Mouse (Mus musculus): ENCODE results near the gene Fgfr2.
A peak's percentile ranks its signal among the peaks of the same experiment; 100 is the strongest.

Fgfr2 gene

DNA sequence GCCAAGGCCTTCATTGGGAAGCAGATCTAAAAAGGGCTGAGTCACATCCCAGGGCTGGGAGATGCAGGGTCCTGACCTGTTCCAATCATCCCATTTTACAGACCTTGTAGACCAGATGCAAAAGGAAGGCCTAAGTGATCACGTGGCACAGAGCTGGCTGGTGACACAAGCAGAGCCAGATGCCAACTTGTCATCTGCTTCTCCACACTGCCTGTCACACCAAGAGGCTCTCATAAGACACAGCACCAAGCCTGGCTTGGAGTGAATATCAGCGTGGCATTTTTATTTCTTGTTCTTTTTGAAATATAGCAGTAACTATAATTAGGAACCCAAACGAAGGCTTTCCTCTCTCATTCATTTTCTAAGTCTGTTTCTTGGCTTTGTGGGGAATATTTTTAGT lies 858.4 kb downstream of the Fgfr2 start:
- no peak for DNase-seq (ENCODE audit: inconsistent age in 2 of 2, low spot score in 1 of 2)

DNA sequence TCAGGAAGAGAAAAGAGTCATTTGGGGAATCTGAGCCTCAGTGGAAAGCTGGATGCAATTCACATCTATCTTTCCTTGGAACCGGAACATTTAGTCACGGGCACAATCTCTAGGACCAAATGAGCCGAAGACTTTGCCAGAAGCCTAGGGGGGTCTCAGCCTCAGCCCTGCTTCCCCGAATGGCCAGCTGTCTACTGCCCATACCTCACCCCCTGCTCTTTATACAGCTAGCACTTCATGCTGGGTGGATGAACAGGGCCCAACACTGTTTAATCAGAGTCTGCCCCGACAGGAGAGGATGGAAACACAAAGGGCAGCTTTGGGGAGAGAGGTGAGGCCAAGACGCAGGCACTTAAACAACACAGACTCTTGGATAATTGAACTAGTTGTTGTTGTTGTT lies 860.0 kb downstream of the Fgfr2 start:
- no peak for DNase-seq (ENCODE audit: inconsistent age in 2 of 2, low spot score in 1 of 2)

DNA sequence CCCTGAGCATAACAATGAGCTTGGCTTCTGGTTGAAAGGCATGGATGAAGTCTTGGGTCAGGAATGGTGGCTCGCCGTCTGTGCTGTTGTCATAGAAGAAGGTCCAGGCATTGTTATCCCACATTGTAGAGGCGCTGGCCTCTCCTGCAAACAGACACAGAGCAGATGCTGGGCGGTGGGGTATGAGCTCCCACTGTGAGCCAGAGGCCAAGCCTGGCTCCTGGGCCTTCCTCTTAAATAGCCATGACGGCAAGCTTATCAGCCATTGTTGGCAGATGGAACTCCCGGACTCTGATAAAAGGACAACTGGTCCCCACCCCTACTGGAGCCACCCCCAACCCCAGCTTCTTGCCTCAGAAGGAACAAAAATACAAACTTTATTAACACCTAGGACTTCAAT lies 860.5 kb downstream of the Fgfr2 start:
- DNase-seq (ENCODE audit: inconsistent age in 2 of 2, low spot score in 1 of 2): no peak

DNA sequence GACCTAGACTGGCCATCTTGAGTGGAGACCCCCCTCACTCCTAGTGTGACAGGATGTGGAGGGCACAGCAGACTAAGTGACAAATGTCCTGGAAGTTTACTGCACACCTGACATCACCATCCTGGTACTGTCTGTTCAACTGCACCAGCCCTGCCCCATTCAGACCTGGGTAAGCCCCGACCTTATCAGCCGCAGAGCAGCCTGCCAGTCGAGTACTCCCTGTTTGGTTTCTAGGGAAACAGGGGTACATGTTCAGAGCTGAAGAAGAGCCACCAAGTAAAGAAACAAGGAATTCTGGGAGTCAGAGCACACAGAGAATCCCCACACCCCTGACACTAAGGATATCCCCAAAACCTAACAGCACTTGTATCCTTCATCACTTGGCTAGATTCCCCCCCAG lies 861.3 kb downstream of the Fgfr2 start:
- no peak for DNase-seq (ENCODE audit: inconsistent age in 2 of 2, low spot score in 1 of 2)

DNA sequence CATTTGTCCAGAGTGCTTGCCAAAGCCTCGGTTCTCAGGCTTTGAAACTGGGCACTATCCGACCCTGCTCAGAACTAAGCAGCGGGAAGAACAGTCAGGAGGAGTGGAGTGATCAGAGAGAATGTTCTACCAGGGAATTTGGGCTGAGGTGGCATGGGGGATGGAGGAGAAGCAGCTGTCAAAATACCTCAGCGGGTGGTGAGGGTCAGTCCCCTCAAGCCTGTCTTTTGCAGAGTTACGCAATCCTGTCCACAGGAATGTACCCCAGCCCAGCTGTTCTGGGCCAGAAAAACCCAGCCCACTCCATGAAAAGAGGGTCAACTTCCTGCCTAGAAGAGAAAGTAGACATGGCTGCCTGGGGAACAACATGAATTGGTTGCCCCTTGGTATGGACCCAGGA lies 862.5 kb downstream of the Fgfr2 start:
- no peak for DNase-seq (ENCODE audit: inconsistent age in 2 of 2, low spot score in 1 of 2)

DNA sequence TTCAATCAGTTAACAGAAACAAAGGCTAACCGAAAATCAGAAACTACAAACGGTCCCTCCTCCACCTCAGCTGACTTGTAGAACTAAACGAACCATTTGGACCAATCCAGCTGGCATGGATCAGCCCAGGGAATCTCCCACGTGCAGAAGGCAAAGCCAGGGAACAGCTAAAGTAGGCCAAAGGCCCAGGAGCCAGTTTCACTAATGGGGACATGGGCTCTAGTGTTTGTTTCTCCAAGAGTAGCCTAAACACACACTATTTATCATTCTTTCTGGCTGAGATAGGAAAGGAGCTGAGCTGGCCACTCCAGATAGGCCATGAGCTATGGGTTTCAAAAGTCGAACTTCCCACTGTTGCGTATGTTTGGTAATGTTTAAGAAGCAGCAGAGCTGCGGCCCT lies 864.3 kb downstream of the Fgfr2 start:
- DNase-seq (ENCODE audit: inconsistent age in 2 of 2, low spot score in 1 of 2): peak in 1 of 2 experiments; percentile 56

DNA sequence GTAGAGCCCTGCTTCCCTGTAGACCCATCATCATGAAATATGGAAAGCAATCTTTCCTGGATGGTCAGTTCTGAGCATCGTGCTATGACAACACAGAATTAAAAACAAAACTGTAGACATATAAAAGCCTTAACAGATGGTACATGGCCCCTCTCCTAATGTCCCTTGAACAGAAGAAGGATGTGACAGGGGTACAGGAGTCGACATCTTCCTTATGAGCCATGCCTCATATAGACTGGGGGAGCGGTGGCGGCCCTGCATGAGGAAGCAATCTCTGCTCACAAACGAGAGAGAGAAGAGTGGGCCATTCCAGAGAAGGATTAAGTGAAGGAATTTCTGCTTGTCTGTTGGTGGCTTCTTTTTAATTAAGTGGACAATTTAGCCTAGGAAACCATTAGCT lies 864.9 kb downstream of the Fgfr2 start:
- no peak for DNase-seq (ENCODE audit: inconsistent age in 2 of 2, low spot score in 1 of 2)

DNA sequence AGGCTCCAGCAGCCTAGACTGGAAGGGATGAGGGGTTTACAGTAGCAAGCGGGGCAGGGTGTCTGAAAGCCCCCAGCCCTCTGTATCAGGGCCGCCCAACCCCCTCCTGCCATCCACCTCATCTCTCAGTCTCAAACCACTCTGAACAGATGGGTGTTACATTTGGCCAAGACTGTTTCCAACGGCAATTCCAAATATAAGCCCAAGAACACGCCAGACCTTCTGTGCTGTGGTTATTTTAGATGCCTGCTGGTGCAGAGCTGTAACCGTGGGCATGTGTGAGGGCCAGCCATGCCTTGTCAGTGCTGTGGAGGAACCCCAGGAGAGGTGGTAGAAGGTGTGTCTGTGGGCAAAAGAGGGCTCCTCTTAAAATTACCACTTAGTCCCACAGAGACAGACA lies 869.6 kb downstream of the Fgfr2 start:
- no peak for DNase-seq (ENCODE audit: inconsistent age in 2 of 2, low spot score in 1 of 2)

DNA sequence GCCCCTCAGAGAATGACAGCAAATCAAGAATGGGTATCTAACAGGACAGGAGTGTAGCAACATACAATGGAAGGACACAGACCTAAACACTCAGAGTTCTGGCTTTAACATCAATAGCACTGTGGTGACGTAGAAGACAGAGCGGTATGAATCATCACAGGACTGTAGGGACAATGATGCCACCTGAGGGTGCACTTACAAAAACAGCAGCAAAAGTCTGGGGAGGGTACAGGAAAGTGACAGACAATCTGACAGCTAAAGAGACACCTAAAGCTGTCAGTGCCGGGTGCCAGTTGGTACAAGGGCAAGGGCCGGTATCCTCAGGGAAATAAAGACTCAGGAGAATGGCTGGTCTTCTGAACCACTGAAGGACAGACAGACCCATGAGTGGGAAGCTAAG lies 870.1 kb downstream of the Fgfr2 start:
- no peak for DNase-seq (ENCODE audit: inconsistent age in 2 of 2, low spot score in 1 of 2)

DNA sequence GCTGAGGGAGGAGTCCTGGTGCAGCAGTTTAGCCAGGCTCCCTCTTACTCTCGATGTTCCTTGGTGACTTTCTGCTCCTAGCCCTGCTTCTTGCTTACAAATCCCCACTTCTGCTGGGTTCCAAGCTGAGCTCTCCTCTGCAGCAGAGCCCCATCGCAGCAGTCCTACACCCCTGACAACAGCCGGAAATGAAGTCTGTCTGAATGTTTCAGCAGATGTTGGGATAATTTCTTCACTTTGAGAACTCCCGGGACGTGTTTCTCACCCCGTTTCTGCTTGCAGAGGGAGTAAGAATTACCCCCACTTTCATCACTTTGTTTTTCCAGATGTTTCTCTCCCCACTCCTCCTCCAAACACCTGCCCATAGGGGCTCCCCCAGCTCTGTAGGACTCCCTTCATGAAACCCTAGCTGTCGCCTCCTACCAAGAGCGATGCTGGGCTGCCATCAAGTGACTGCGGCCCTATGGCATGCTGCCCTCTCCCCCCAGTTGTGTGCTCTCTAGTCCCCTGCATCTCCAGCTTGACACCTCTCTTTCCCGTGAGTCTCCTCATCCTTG lies 873.5 kb downstream of the Fgfr2 start:
- DNase-seq (ENCODE audit: inconsistent age in 2 of 2, low spot score in 1 of 2): no peak

DNA sequence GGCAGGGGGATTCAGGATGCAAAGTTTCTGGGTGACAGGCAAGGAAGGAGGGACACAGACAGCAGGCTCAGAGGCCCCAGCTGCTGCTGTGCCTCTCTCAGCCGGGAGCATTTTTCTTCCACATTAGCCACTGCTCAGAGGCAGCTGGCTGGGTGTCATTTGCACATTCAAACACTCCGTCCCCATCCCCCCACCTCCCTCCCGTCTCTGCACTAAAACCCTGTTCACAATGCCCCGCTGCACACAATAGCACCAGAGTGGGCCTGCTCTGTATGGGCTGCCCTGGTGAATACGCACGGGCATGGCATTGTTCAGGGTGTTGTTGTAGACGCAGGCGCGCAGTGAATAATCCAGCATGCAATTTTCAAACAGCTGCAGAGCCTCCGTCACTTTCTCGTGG lies 875.6 kb downstream of the Fgfr2 start:
- no peak for DNase-seq (ENCODE audit: inconsistent age in 2 of 2, low spot score in 1 of 2)

DNA sequence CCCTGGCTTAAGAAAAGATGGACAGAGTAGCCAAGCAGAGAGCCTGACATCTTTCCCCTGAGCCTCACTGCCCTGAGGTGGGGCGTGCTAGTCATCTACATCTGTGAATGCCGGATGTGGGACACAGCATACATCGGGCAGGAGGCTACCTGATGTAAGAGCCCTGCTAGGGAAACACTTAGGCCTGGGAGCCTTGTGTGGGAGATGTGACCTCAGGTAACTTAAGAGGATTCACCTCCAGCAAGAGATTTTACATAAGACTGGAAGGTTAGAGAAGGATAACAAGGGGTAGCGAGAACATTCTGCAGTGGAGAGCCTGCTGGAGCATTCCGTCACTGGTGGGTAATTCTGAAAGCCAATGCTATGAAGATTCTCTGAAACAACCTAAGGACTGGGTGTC lies 876.1 kb downstream of the Fgfr2 start:
- no peak for DNase-seq (ENCODE audit: inconsistent age in 2 of 2, low spot score in 1 of 2)

DNA sequence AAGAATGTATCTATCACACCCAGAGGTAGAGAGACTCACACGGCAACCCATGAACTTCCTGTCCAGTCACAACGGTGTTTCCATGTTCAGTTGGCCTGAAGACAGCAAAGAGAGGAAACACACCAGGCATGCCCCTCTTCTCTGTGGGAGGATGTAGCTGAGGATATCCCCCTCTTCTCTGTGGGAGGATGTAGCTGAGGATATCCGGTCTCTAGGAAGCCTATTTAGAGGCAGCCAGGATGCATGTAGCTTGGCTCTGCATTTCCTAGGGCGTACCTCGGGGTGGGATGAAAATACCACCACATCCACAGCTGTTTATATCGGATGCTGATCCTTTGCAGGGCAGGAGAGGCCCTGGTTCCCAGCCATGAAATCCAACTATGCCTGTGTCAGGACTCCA lies 877.4 kb downstream of the Fgfr2 start:
- DNase-seq (ENCODE audit: inconsistent age in 2 of 2, low spot score in 1 of 2): peak; percentile 36 to 58

DNA sequence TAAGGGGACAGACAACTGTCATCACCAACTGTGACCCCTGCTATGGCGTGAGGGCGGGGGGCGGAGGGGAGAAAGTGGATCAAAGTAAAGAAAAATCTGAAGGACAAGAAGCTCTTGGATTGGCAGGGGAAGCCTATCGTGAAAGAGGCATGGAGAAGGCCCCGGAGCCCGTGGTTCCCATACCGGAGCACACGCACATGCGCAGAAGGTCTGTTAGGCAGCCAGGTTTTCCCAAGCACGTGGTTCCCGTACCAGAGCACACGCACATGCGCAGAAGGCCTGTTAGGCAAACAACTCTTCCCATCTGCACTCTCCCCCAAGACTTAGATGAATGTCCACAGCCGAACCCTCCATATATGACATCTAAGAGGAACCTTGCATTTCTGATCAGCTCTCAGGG lies 878.5 kb downstream of the Fgfr2 start:
- no peak for DNase-seq (ENCODE audit: inconsistent age in 2 of 2, low spot score in 1 of 2)

DNA sequence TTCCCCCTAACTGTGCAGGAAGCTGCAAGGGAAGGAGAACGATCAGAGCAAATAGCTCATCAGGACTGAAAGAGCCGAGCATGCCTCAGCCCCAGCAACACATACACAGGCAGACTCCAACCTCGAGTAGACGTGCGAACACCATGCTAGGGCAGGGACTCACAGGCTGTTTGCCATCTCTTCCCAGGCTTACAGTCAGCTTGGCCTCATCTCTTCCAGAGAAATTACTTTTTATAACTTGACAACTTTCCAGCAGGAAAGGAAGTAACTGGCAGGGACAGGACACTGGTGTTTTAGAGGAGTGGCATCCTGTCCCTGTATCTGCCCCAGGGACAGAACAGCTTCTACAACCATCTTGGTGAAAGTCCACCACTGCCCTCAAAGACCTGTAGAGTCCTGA lies 879.9 kb downstream of the Fgfr2 start:
- no peak for DNase-seq (ENCODE audit: inconsistent age in 2 of 2, low spot score in 1 of 2)

DNA sequence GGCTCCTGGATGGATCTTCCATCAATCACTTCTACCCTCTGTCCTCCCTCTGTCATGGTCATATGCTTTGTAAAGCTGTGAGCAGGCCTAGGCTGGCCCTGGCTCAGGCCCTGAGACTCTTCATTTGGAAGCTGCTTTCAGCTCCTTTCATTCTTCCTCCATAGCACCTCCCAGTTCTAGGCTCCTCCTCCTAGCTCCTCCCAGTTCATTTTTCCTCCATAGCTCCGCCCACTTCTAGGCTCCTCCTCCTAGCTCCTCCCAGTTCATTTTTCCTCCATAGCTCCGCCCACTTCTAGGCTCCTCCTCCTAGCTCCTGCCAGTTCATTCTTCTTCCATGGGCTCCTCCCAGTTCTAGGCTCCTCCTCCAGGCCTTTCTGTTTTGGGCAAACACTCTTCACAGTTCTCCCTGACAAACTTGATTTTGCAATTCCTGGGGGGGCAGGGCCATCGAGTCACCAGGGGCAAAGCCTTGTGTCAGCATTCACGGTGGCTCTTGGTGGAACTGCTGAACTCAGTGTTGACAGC lies 880.5 kb downstream of the Fgfr2 start:
- peak; percentile 31 to 73 for DNase-seq (ENCODE audit: inconsistent age in 2 of 2, low spot score in 1 of 2)

DNA sequence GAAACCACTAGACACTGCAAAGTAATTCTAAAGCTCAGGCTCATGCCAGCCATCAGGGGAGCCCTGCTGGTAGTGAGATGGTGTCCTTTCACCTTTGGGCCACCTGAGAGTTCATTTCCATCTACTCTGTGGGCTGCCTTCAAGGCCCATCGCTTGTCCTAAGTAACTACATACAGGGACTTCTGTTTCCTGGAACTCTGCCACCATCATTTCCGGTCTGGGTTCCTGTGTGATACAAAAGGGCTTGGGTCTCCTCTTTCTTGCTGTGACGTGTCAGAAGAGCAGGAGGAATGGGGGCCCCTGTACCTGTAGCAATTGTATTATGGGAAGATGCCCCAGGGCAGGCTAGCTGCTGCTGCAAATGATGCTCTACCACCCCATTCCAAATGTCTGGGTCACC lies 884.2 kb downstream of the Fgfr2 start:
- no peak for DNase-seq (ENCODE audit: inconsistent age in 2 of 2, low spot score in 1 of 2)

DNA sequence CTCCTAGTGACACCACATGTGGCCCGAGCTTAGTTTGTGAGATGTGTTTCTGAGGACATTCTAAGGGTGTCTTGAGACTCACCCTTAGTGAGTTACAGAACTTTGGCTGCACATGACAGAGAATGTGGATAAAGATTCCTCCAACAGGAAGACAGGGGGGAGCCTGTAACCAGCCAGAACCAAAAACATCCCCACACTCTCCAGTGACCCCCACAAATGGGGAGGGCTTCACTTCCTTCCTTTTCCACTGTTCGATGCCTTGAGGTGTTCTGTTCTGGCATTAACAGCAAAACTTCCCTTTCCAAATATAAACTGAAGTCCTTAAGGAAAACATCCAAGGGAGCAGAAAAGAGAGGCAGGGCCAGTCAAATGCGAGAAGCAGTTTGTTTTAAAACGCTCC lies 886.0 kb downstream of the Fgfr2 start:
- DNase-seq (ENCODE audit: inconsistent age in 2 of 2, low spot score in 1 of 2): peak; percentile 35 to 66

DNA sequence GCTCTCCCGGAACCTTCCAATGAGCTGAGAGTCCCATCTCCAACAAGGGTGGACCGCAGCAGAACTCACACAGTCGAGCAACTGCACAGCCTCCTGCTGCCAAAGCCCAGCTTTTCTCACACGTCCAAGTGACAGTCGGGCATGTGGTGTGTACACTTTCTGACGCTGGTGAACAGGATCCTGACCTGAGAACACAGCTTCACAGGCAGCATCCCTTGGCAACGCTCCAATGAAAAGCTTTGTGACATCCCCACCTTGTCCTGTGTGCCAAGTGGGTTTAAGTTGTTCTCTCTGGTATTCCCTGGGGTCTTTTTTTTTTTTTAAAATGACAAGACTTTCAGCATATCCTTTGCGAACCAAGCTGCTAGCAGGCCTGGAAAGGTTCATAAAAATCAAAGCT lies 886.4 kb downstream of the Fgfr2 start:
- peak; percentile 34 to 55 for DNase-seq (ENCODE audit: inconsistent age in 2 of 2, low spot score in 1 of 2)

DNA sequence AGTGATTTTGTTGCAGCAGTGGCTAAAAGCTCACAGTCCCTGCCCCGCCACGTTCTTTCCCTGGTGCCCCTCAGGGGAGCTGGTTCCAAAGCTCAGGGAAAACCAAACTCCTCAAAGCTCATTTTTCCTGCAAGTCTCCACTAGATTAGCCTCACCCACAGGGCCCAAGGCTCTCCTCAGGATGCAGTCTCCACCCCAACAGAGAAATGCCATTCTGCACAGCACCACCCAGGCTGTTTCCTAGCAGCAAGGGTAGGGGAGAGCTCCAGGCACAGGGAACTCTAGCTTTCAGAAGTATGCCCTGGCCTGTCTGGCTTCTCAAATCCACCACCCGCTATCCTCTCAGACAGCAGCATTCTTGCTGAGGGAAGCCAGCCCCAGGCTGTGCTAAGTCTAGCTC lies 888.9 kb downstream of the Fgfr2 start:
- no peak for DNase-seq (ENCODE audit: inconsistent age in 2 of 2, low spot score in 1 of 2)

DNA sequence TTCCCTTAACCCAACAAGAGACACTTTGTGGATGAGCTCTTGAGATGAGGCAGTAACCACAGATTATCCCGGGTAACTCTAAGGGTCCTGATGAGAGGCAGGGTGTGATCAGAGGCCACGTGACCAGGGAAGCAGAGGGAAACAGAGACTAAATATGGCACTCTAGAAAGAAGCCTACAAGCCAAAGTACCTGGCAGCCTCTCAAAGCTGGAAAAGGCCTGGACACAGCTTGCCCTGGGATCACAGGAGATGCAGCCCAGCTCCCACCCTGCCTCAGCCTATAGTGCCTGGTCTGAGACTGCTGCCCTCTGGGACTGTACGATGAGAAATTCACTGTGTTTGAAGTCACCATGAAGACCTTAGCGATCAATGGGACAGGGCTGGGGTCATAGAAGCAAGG lies 889.4 kb downstream of the Fgfr2 start:
- no peak for DNase-seq (ENCODE audit: inconsistent age in 2 of 2, low spot score in 1 of 2)

DNA sequence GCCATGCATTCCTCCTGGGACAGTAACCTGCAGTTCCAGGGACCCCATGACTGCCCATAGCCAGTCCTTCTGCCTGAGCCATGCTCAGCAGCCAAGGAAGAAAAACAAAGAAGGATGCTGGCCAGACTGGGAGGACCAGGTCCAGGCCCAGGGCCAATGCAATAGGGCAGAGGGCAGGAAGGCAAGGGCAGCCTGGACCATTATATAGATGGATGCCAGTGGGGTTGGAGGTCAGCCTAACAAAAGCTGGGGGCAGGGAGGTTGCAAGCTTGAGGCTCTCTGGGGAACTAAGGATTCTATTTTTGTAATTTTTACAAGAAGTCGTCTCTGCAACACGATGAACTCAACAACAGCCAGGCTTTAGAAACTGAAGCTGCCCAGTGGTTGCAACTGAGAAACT lies 890.2 kb downstream of the Fgfr2 start:
- DNase-seq (ENCODE audit: inconsistent age in 2 of 2, low spot score in 1 of 2): peak; percentile 66 to 84

DNA sequence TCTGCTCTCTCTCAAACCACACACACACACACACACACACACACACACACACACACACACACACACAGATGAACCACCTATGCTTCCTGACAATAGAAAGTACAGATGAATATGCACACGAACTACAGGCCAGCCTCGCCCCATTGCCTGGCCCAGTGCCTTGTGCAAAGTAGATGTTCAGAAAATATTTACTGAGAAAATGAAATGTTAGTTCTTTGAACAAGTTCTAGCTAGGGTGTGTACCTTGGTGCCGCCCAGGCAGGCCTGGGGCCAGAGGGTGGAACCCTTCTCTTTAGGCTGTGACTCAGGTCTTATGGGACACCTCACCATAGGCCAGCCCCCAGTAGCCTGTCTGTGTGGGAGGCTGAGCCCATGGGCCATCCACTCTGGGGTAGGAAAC lies 891.7 kb downstream of the Fgfr2 start:
- DNase-seq (ENCODE audit: inconsistent age in 2 of 2, low spot score in 1 of 2): no peak

DNA sequence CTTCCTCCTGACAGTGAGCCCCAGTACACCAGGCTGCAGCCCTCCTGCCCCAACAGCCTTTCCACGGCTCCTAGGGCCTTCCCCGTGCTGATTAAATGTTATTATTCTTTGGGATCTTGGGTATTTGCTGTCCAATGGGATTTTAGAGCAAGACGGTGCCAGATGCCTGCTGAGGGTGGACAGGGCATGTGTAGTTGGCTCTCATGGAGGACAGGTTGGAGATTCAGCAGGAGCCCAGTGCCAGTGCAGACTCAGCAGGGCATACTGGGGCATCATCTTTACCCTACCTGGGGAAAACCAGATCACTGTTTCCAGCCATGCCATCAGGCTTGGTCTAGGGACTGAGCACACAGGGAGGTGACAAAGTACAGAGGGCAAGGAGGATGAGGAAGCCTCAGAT lies 892.2 kb downstream of the Fgfr2 start:
- DNase-seq (ENCODE audit: inconsistent age in 2 of 2, low spot score in 1 of 2): no peak
